Comparison of ENCODE assay signal across 8 mouse cellular contexts in genomic region chr17:47596162-47596838, GRCm38 (mm10). TPM values are rescaled to one million over a fixed set of nuclear protein-coding genes. Genes with fewer than 3 reads are reported as not detected.
DNase-seq lines count a peak whose midpoint lies in the region; ATAC-seq lines count a peak whose summit lies in the region.

No protein-coding gene starts in this region.

- peaks cover 46% of the 10 kb centered on the region for H3K36me3 ChIP-seq in kidney, embryonic 15.5 days
- peaks cover 32% of the 10 kb centered on the region for H3K36me3 ChIP-seq in hindbrain, embryonic 14.5 days (replicated peaks; ENCODE audit: control insufficient read depth, insufficient read depth)
- H3K36me3 ChIP-seq in midbrain, embryonic 12.5 days = peaks cover 33% of the 10 kb centered on the region

- peak overlapping the region; percentile 86 for H3K4me2 ChIP-seq in kidney, embryonic 15.5 days
- peak overlapping the region; percentile 91 for H3K4me2 ChIP-seq in hindbrain, embryonic 14.5 days (replicated peaks)
- peak overlapping the region; percentile 95 for H3K4me2 ChIP-seq in midbrain, embryonic 12.5 days (replicated peaks)

- no peak for ATAC-seq in kidney, embryonic 15.5 days (replicated peaks; ENCODE audit: low FRiP score)
- ATAC-seq in hindbrain, embryonic 14.5 days (ENCODE audit: low FRiP score) = no peak
- no peak; the same call in 1 of the 2 replicates for ATAC-seq in midbrain, embryonic 12.5 days (ENCODE audit: low FRiP score, low read depth)

- peak overlapping the region; percentile 93 for H3K4me3 ChIP-seq in kidney, embryonic 15.5 days (replicated peaks)
- H3K4me3 ChIP-seq in brown adipose tissue, adult 24 weeks (ENCODE audit: insufficient read depth, low read depth, low read length) = peak overlapping the region; percentile 58
- peak overlapping the region; percentile 57; the same call in 1 of the 2 replicates for H3K4me3 ChIP-seq in hindbrain, embryonic 14.5 days (replicated peaks; ENCODE audit: low read length)
- H3K4me3 ChIP-seq in midbrain, embryonic 12.5 days = peak overlapping the region; percentile 75

- no peak for DNase-seq in kidney, adult 8-10 months
- DNase-seq in hindbrain, embryonic 14.5 days (ENCODE audit: low spot score) = no peak
- DNase-seq in cerebellum, adult 11 months = no peak
- DNase-seq in testis, postnatal 10 days (ENCODE audit: low spot score) = no peak
- no peak for DNase-seq in urinary bladder, postnatal 4 days (ENCODE audit: low spot score in 2 of 2)

- peak overlapping the region; percentile 98 for H3K27ac ChIP-seq in kidney, embryonic 15.5 days
- H3K27ac ChIP-seq in brown adipose tissue, adult 24 weeks (replicated peaks; ENCODE audit: low read depth, low read length) = peak overlapping the region; percentile 90
- H3K27ac ChIP-seq in hindbrain, embryonic 14.5 days = peak overlapping the region; percentile 83
- H3K27ac ChIP-seq in midbrain, embryonic 12.5 days (replicated peaks) = peak overlapping the region; percentile 93

- no peaks in the 10 kb centered on the region for H3K27me3 ChIP-seq in kidney, embryonic 15.5 days
- H3K27me3 ChIP-seq in hindbrain, embryonic 14.5 days (ENCODE audit: control insufficient read depth, insufficient read depth, low read length) = no peaks in the 10 kb centered on the region
- no peaks in the 10 kb centered on the region for H3K27me3 ChIP-seq in midbrain, embryonic 12.5 days

- H3K4me1 ChIP-seq in kidney, embryonic 15.5 days = peaks cover 58% of the 10 kb centered on the region
- peaks cover 14% of the 10 kb centered on the region for H3K4me1 ChIP-seq in brown adipose tissue, adult 24 weeks (ENCODE audit: control insufficient read depth, insufficient read depth, insufficient read length, low read length)
- peaks cover 34% of the 10 kb centered on the region for H3K4me1 ChIP-seq in hindbrain, embryonic 14.5 days (replicated peaks; ENCODE audit: control insufficient read depth, insufficient read depth, low read length)
- H3K4me1 ChIP-seq in midbrain, embryonic 12.5 days = peaks cover 49% of the 10 kb centered on the region

- WGBS in kidney, embryonic 15.5 days = 23% methylated on average over 6 of the region's 6 CpGs
- WGBS in hindbrain, embryonic 14.5 days = 30% methylated on average over 6 of the region's 6 CpGs
- 17% methylated on average over 6 of the region's 6 CpGs for WGBS in midbrain, embryonic 12.5 days

- no peaks in the 10 kb centered on the region for H3K9me3 ChIP-seq in kidney, embryonic 15.5 days (replicated peaks)
- no peaks in the 10 kb centered on the region for H3K9me3 ChIP-seq in hindbrain, embryonic 14.5 days (ENCODE audit: control insufficient read depth, low read length)
- no peaks in the 10 kb centered on the region for H3K9me3 ChIP-seq in midbrain, embryonic 12.5 days

- peak overlapping the region; percentile 91 for H3K9ac ChIP-seq in kidney, embryonic 15.5 days
- peak overlapping the region; percentile 66; the same call in 1 of the 2 replicates for H3K9ac ChIP-seq in hindbrain, embryonic 14.5 days
- peak overlapping the region; percentile 45 for H3K9ac ChIP-seq in midbrain, embryonic 12.5 days (replicated peaks)

RNA-seq across cellular contexts. Expression of gene Bysl, which starts 15.0 kb away (rescaled TPM):
- 23.8 and 26.5 TPM in 2 replicates for polyA plus RNA-seq in kidney, embryonic 15.5 days (2015; fragmentation: Nextera tagmentation; extraction: Ambion mirVana)
- polyA plus RNA-seq in brown adipose tissue, adult 24 weeks (2012; ENCODE audit: insufficient read depth, insufficient read length, missing spikeins) = 8.6 and 11.0 TPM in 2 replicates
- 33.3 and 34.3 TPM in 2 replicates for polyA plus RNA-seq in hindbrain, embryonic 14.5 days (2014; fragmentation: Nextera tagmentation; extraction: Ambion mirVana)
- polyA plus RNA-seq in midbrain, embryonic 12.5 days (2016; fragmentation: Nextera tagmentation; extraction: Ambion mirVana) = 30.8 and 31.5 TPM in 2 replicates

RNA-seq across cellular contexts. Expression of gene Med20, which starts 15.1 kb away (rescaled TPM):
- polyA plus RNA-seq in kidney, embryonic 15.5 days (2015; fragmentation: Nextera tagmentation; extraction: Ambion mirVana) = 45.7 TPM in 2 replicates
- 10.7 and 18.0 TPM in 2 replicates for polyA plus RNA-seq in brown adipose tissue, adult 24 weeks (2012; ENCODE audit: insufficient read depth, insufficient read length, missing spikeins)
- 42.3 and 44.7 TPM in 2 replicates for polyA plus RNA-seq in hindbrain, embryonic 14.5 days (2014; fragmentation: Nextera tagmentation; extraction: Ambion mirVana)
- polyA plus RNA-seq in midbrain, embryonic 12.5 days (2016; fragmentation: Nextera tagmentation; extraction: Ambion mirVana) = 39.5 and 41.0 TPM in 2 replicates

RNA-seq across cellular contexts. Expression of gene Gm20517, which starts 15.1 kb away (rescaled TPM):
- 0.81 and 1.4 TPM in 2 replicates for polyA plus RNA-seq in kidney, embryonic 15.5 days (2015; fragmentation: Nextera tagmentation; extraction: Ambion mirVana)
- 1.2 and 5.0 TPM in 2 replicates for polyA plus RNA-seq in brown adipose tissue, adult 24 weeks (2012; ENCODE audit: insufficient read depth, insufficient read length, missing spikeins)
- 3.0 and 3.1 TPM in 2 replicates for polyA plus RNA-seq in hindbrain, embryonic 14.5 days (2014; fragmentation: Nextera tagmentation; extraction: Ambion mirVana)
- polyA plus RNA-seq in midbrain, embryonic 12.5 days (2016; fragmentation: Nextera tagmentation; extraction: Ambion mirVana) = 2.2 and 2.5 TPM in 2 replicates

RNA-seq across cellular contexts. Expression of gene Usp49, which starts 34.2 kb away (rescaled TPM):
- polyA plus RNA-seq in kidney, embryonic 15.5 days (2015; fragmentation: Nextera tagmentation; extraction: Ambion mirVana) = 4.6 and 5.0 TPM in 2 replicates
- polyA plus RNA-seq in brown adipose tissue, adult 24 weeks (2012; ENCODE audit: insufficient read depth, insufficient read length, missing spikeins) = 2.1 and 3.3 TPM in 2 replicates
- 6.7 and 7.6 TPM in 2 replicates for polyA plus RNA-seq in hindbrain, embryonic 14.5 days (2014; fragmentation: Nextera tagmentation; extraction: Ambion mirVana)
- 10.5 and 11.9 TPM in 2 replicates for polyA plus RNA-seq in midbrain, embryonic 12.5 days (2016; fragmentation: Nextera tagmentation; extraction: Ambion mirVana)
